Mouse (Mus musculus) granulocyte monocyte progenitor cell, adult 5-6 weeks (primary cell): Measurements from ENCODE around the gene Tmem104. TPM values are rescaled to one million over a fixed set of nuclear protein-coding genes. Genes with fewer than 3 reads are reported as not detected.

ENCODE experiments used
- ATAC-seq: replicated peaks from 2 replicates; pipeline ENCODE4 v1.8.0; 2016; ENCODE audit warnings: mild to moderate bottlenecking, moderate TSS enrichment, inconsistent platforms; ENCODE audit not compliant: poor library complexity, severe bottlenecking
- total RNA-seq, 2 experiments: library from RNA; stranded (forward) in 1 of 2; stranded (reverse) in 1 of 2; fragments of 200-712, 200-1000 nt in 1 of 2; fragments of >200 nt in 1 of 2; fragmentation: Nextera tagmentation in 1 of 2; gene quantifications; 2 replicates each; pipeline ENCODE4 v1.2.3; 2014 to 2017

Gene Tmem104
- total RNA-seq, 2 experiments from 2014 or later: 2.4 to 11.5 TPM

DNA sequence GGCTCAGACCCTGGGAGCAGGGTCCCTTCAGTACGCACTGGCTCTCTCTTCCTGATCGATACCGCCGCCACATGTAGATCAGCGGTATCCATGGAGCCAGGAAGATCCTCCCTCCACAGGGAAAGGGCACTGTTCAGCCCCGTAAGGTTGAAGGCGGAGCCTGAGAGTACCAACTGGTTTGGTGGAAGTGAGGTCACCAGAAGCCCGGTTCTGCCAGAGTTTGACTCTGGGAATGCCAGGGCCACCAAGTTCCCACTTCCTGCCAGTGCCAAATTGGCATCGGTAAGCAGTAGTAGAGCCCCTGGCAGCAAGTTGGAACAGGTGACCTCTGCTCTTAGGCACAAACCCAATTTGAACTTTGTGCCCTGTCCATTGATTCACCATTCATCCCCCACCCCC is 22.3 kb upstream of the Tmem104 start:
- no peak for ATAC-seq

DNA sequence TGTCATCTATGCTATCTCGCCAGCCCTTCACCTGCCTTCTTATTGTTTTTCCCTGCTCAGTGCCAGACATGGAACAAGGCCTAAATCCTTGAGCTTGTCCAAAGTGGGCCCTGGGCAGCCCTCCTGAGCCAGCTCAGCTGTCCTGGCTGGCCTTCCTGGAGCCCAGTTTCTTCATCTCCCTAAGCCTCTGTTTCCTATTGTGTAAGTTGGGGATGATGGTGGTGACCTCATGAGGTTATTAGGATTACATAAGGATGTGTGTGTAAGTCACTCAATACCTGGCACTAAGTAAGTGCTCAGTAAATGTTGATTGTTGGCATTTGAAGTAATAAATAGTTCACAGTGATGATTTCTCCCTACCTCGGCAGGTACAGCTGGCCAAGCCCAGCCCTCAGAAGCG is 20.5 kb upstream of the Tmem104 start:
- ATAC-seq: no peak

DNA sequence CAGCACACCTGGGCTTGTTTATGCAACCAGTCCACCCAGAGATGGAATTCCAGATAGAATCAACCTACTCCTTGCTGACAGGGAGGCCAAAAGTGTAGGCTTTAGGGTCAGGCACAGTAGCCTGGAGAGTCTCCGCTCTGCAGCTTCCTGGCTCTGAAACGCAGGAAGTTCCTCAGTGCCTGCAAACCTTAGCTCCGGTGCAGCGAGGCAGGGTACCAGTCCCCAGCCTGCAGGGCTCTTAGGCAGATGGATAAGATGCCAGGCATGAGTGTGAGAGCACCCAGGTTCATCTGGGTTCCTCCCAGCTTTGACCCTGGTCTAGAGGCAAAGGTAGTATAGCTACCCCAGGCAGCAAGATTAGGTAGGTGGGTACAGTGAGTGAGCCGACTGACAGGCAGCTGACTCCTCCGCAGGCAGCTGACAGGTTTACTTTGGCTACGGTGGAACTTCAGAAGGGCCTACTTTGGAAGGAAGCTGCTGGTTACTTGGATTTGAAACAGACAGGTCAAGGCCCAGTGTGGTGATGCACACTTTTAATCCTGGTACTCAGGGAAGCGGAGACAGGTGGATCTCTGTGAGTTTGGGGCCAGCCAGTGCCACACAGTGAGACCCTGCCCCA is 19.5 kb upstream of the Tmem104 start:
- ATAC-seq: no peak

DNA sequence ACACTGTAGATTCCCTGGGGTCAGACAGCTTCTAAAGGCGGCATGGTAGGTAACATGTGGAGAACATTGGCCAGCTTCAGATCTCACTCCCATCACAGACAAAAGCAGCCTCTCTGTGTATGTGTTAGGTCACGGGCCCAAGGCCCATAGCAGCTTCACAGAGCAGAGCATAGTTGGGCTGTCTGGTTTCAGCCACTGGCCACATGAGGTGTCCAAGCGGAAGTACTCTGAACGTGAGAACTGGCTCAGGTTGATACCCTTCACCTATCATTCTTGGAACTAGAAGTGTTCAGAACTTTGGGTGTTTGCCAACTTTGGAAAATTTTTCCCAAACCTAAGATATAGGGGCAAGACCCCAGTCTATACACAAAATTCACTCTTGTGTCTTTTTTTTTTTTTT is 17.9 kb upstream of the Tmem104 start:
- no peak for ATAC-seq

DNA sequence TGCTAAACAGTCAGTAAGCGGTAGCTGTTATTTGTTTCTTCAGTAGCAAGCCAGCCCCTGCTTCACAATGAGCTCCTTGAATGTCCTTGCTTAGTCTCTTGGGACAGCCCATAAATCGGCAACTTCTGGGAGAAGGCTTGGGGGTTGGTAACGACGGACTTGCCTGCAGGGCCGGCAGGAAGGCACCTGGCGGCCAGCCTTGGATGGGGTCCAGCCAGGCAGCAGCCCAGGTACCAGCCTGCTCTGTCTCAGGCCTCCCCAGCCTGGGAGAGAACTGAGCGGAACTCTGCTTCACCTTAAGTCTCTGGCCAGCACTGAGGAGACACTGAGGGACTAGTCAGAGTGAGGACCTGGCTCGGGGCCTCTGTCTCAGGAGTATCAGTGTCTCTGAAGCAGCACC is 16.2 kb upstream of the Tmem104 start:
- ATAC-seq: no peak

DNA sequence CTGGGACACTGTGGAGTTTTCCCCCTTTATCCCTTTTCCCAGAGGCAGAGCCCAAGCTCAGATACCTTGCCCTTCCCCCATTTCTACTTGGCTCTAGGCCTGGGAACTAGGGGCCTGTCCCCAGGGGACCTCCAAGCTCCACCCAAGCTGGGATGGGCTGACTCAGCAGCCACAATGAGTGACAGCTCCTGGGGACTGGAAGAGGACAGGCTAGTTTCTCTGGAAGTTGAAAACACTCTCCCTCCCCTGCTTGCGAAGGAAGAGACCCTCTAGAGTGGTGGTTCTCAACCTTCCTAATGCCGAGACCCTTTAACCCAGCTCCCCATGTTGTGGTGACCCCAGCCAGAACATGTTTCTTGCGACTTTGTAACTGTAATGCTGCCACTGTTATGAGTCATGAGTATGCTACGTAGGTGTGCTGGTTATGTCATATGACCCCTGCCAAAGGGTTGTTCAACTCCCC is 14.4 kb upstream of the Tmem104 start:
- ATAC-seq: peak; percentile 28; the same call in 1 of the 2 replicates

DNA sequence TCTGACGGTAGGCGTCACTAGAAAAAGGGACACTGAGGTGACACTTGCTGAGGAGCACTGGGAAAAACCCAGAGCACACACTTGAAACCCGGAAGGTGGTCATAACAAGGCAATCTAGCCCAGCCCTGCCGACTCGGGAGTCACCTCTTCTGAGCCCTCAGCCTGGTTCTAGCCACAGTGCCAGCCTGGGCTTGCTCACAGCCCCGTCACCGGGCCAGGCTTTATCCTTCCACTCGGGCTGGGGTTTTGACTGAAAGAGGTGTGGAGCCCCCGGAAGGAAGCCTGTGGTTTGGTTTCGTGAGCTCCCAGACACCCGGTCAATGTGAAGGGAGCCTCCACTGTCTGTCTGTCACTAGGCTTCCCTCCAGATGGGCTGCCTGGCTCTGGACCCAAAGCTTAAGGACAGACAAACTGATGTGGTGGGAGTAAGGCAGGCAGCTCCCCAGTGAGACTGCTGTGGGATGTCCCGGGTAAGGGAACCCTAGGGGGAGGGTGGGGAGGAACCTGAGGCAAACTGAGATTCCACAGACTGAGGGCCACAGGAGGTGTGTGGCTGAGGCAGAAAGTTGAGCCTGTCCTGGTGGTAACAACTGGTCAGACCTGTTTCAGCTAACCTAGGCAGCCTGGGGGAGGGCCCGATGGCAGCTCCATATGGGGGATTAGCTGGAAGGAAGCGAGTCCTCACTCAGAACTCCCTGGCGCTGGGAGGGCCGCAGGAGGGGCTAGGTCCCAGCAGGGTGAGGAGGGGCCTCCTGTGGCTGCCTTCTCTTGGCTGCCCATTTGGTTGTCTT is 13.5 kb upstream of the Tmem104 start:
- ATAC-seq: peak; percentile 75

DNA sequence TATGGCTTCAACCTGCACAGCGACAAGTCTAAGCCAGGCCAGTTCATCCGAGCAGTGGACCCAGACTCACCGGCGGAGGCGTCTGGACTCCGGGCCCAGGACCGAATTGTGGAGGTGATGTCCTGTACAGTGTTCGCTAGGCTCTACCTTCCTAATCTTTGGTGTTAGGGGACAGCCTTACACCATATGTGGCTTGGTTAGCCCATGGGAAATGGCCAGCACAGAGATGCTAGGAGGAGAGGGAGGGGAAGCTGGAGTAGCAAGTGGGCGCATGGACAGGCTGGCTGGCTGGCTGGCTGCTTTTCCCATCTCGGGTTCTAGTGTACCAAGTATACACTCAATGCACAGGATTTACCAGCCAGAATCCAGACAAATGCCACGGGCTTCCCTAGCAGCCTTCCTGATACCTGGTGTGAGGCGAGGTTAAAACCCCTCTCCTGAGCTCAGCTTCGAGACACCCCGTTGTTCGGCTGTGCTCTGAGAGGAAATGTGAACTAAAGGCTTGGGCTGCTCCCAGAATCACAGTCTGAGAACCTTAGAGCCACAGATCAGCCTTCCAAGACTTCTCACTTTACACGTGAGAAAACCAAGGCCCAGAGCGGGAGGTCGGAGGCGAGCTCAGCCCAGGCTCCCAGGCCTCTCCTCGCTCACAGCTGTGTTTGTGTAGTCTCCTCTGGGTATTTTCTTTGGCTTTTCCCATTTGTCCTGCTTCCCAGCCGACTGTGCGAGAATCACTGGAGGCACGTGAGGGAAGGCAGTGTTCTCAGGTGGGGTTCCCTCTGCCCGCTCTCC is 10.7 kb upstream of the Tmem104 start:
- ATAC-seq: no peak

DNA sequence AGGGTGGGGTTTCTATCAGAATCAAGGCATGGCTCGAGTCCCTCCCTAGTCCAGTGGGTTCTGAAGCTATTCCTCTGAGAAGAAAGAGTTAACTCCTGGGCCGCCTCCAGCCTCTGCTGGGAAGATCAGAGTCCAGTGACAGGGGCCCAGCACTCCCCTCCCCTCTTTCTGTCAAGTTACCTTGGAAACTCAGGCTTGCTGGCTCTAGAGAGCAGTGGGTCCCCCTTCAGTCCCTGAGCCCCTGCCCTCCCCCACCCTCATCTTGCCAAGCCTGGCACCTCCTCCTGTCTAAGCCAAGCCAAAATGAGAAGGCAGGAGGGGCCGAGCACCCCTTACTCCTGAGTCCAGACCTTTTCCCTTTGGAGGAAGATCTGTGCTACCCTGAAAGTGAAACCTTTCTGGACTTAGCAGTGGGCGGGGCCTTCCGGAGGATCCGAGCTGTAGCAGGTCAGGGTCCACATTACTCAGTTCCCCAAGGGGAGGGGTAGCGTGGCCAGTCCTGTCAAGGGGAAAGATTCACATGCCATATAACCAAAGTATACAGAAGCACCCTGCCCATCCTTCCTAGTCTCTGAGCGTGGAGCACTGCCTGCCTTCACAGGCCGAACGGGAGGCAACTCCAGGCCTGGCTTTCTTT is 9.6 kb upstream of the Tmem104 start:
- ATAC-seq: no peak

DNA sequence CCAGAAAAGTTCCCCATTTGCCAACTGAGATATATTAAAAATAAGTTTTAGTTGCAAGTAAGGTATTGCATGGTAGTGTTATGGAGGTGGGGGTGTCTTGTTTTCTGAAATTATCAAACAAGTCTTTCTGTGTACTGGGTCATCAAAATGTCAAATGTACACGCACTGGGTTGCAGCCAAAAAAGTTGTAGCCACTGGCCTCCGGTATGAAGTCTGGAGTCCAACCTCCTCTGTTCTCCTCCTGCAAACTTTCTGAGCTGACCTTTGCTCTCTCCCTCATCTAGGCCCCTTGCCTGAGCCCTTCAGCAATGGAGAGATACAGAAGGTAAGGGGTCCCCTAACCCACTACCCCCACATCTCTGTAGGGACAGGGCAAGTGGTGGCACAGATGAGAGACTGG is 8.5 kb upstream of the Tmem104 start:
- ATAC-seq: no peak

DNA sequence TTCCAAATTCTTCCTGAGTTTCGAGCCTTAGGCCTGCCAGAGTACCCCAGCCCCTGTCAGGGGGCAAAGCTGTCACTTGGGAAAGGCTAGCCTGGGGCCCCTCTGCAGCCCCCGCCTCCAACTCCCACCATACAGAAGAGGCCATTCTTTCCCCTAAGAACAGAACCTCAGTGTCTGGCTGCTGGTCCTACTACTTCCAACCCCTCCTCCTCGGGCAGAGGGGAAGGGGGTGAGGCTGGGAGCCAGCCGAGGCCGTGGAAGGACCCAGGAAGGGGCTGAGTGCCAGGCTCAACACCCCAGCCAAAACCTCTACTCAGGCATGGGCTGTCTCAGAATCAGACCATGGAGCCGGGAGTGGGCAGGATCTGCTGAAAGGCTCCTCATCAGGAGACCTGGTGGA is 8.1 kb upstream of the Tmem104 start:
- ATAC-seq: no peak

DNA sequence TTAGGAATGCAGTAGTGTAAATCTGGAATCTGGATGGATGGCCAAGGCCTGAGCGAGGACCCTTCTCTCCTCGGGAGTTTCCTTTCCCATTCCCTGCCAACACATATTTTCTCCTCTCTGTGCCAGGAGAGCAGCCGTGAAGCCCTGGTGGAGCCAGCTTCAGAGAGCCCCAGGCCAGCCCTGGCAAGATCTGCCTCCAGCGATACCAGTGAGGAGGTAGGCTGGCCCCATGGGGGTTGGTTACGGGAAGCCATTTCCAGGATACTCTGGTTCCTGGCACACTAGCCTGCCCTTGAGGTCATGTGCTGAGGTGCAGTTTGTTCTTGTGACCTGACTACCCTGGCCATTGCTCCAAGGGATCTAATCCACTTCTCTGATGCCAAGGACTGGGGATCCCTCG is 7.4 kb upstream of the Tmem104 start:
- ATAC-seq: no peak

DNA sequence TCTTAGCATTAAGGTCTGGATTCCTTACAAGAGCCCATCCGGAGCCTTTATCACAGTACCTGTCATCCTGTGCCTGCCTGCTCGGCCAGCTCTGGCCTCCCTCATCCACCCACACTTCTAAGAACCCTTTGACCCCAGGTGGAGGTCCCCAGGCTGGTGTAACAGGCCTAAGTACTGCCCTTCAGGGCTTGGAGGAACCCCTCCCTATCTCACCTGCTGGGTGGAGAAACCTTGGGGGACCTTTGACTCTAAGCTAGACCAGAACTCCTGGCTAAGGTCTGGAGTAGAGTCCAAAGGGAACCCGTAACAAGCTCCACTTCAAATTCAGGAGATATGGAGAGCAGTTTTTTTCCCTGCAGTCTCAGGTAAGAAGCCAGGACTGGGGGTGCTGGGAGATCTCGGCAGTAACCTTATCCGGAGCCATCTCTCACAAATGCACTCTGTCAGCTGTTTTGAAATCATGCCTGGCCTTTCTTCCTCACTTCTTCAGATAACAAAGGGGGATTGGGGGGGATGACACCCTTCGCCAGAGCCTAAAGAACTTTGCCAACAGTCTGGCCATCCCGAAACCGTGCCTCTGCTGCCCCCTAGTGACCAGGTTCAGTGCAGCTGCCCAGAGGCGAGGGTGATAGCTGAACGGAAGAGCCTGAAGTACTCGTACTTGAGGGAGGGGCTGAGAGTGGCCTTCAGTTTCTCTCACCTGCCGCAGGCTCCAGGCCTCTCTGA is 5.2 kb upstream of the Tmem104 start:
- peak; percentile 60 for ATAC-seq

DNA sequence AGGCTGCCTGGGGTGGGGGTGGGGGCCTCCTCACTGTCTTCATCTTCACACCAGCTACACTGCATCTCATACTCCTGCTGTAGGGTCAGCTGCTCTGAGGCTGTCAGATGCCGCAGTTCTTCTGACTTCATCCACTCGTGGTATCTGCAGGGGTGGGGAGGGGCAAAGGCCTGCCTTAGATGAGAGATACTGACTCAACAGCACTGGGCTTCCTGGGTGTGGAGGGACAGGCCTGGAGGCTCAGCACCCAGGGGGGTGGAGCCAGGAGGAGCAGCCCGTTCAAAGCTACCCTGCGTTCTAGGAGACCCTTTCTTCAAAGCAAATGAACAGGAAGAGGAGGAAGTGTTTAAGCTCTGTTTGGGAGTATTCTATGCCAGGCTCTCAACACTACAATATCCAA is 2.3 kb upstream of the Tmem104 start:
- ATAC-seq: no peak

DNA sequence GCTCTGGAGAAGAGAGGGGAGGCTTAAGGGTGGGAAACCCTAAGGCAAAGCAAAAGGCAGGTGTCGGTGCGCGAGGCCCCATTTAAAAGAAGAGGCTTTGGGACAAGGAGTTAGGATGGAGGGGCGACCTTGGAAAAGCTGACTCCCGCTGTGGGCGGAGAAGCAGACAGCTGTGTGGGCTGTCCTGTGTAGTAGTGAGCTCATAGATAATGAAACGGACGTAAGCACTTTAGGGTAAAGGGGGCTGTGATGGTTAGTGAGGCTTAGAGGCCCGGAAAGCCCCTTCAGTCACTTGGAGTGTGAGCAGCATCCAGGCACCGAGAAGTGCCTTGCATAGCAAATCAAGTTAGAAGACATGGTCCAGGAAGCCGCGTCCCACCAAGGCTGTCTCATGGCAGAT is 406 bp downstream of the Tmem104 start, which contains the start of gene Nat9:
Gene Nat9, minus strand, starts transcription at position 167 of the 400 bp plus-strand sequence.
- no peak for ATAC-seq

DNA sequence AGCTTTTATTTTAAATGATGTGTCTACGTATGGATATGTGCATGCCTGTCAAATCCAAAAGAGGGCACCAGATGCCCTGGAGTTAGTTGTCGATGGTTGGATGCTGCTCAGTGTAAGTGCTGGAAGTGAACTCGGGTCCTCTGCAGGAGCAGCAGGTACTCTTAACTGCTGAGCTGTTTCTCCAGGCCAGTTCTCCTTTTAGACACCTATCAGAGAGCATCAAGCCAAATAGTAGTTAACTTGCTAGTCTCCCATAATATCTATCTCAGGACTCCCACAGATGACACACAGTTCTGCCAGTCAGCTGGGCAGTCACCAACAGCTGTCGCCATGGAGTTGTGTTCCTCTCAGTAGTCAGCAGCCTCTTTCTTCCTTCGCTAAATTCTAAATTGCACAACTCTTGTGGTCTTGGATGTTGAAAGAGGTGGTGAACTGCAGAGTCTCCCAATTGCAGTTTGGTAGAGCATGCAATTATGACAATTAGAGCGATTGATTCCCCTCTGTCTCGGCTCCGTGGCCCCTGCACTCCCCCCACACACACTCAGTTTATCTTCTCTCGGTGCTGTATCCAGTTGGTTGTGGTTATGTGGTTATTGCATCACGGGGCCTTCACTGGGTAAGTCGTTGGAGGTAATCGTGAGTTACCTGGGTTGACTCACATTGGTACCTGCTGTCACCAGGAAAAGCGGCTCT is 1.4 kb downstream of the Tmem104 start:
- ATAC-seq: peak; percentile 65

DNA sequence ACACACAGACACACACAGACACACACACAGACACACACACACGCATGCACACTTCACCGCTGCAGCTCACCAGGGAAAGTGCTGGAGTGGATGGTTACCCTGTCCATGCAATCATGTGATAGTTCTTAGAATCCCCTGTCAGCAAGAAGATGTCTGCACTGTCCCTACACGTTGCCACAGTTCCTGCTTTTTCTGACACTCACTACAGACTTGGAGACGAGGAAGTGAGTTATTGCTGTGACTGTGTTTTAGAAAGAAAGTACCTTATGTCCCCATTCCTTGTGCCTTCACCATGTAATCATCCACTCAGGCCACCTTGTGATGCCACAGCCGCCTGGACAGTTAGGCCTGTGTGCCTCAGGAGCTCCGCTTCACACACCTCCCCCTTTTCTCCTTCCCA is 2.0 kb downstream of the Tmem104 start:
- ATAC-seq: peak; percentile 60

DNA sequence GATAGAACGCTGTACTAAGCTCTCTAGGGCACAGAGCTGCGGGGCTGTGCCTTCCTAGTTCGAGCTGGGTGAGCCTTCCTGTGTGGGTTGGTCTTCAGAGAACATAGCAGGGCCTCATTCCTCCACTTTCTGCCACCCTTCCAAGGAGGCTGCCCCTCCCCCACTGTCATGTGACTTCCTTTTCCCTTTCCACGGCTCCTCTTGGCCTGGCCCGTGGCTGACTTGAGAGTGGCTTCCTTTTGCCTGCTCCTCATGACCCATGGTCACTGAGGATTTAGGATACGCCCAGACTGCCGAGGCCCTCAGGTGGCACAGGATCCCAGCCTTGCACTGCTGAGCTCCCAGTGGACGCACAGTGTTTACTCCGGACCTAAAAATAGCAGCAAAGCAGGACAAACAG is 4.9 kb downstream of the Tmem104 start:
- 0 out of 2 replicates have a peak, but pooled peaks have one; percentile 3 for ATAC-seq

DNA sequence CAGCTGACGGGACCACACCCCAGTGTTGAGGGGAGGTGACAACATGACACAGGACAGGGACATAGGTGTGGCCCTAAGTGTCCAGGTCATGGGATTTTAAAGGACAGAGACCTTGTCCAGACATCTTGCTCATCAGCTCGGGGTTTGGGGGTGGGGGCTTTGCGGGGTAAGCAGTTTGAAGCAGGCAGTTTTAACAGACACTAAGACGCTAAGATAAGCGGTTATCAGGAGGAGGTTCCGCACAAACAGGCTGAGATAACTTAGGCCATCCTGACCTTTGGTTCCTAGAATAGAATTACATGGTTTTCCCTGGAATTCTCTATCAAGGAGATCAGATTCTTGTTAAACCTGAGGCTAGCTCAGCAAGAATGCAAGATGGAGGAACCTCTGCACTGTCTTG is 7.4 kb downstream of the Tmem104 start:
- no peak for ATAC-seq
